22 mouse cellular contexts compared by ENCODE assay signal in genomic region chr9:68798221-68798620, GRCm38 (mm10).
DNase-seq lines count a peak whose midpoint lies in the region; ATAC-seq and TF ChIP-seq lines count a peak whose summit lies in the region.
"Had no signal": no experiment of that assay in that cellular context is flagged by ENCODE, and none has a peak within 500 bp of the region (broad histone marks: within the 10 kb centered on the region; RNA-seq: fewer than 3 reads in every experiment).

No protein-coding gene starts in this region.

- no peak for TF ChIP-seq CTCF in ES-Bruce4 (IDR thresholded peaks at IDR 0.05; ENCODE audit: low read depth, low read length)
- TF ChIP-seq CTCF in midbrain, postnatal 0 days (IDR thresholded peaks at IDR 0.05): no peak

- peaks cover 16% of the 10 kb centered on the region for H3K9me3 ChIP-seq in ES-Bruce4 (replicated peaks; ENCODE audit: control insufficient read depth, insufficient read depth, low read length, poor library complexity, severe bottlenecking)
- no peaks in the 10 kb centered on the region for H3K9me3 ChIP-seq in midbrain, postnatal 0 days (ENCODE audit: low read length)
- H3K9me3 ChIP-seq in hindbrain, embryonic 16.5 days (ENCODE audit: control insufficient read depth, low read length): no peaks in the 10 kb centered on the region
- H3K9me3 ChIP-seq: embryonic facial prominence, embryonic 10.5 days; embryonic facial prominence, embryonic 12.5 days; forebrain, embryonic 13.5 days; forebrain, embryonic 15.5 days had no signal

- no peak for ATAC-seq in midbrain, postnatal 0 days (ENCODE audit: low FRiP score)
- ATAC-seq in hindbrain, embryonic 16.5 days: no peak
- ATAC-seq: Patski had no signal

- H3K36me3 ChIP-seq in ES-Bruce4 (ENCODE audit: control insufficient read depth, insufficient read depth, low read length, poor library complexity, severe bottlenecking): no peaks in the 10 kb centered on the region
- H3K36me3 ChIP-seq in midbrain, postnatal 0 days (ENCODE audit: insufficient read depth, low read length): no peaks in the 10 kb centered on the region
- H3K36me3 ChIP-seq in hindbrain, embryonic 16.5 days (ENCODE audit: control insufficient read depth, insufficient read depth, low read length): no peaks in the 10 kb centered on the region
- H3K36me3 ChIP-seq: embryonic facial prominence, embryonic 10.5 days; embryonic facial prominence, embryonic 12.5 days; forebrain, embryonic 15.5 days; G1E had no signal

- H3K4me1 ChIP-seq in ES-Bruce4 (ENCODE audit: control insufficient read depth, insufficient read depth, low read length): no peaks in the 10 kb centered on the region
- no peaks in the 10 kb centered on the region for H3K4me1 ChIP-seq in midbrain, postnatal 0 days (ENCODE audit: insufficient read depth, low read length)
- no peaks in the 10 kb centered on the region for H3K4me1 ChIP-seq in hindbrain, embryonic 16.5 days (ENCODE audit: control insufficient read depth, insufficient read depth, low read depth, low read length)
- H3K4me1 ChIP-seq: forebrain, embryonic 15.5 days had no signal

- 0 out of 2 replicates have a peak overlapping the region, but pooled peaks have one; percentile 66 for H3K27ac ChIP-seq in ES-Bruce4 (ENCODE audit: insufficient read depth, low read length)
- no peak overlapping the region for H3K27ac ChIP-seq in midbrain, postnatal 0 days (ENCODE audit: low read depth, low read length)
- H3K27ac ChIP-seq in hindbrain, embryonic 16.5 days (ENCODE audit: low read depth, low read length): no peak overlapping the region
- H3K27ac ChIP-seq: embryonic facial prominence, embryonic 10.5 days; embryonic facial prominence, embryonic 12.5 days; forebrain, embryonic 13.5 days; forebrain, embryonic 15.5 days had no signal

- no peak overlapping the region for H3K9ac ChIP-seq in ES-Bruce4 (ENCODE audit: low read depth, poor library complexity, severe bottlenecking)
- no peak overlapping the region for H3K9ac ChIP-seq in midbrain, postnatal 0 days (replicated peaks; ENCODE audit: low read length, poor library complexity, severe bottlenecking)
- H3K9ac ChIP-seq in hindbrain, embryonic 16.5 days (ENCODE audit: low read depth, low read length): no peak overlapping the region
- H3K9ac ChIP-seq: embryonic facial prominence, embryonic 12.5 days; forebrain, embryonic 13.5 days; forebrain, embryonic 15.5 days; forebrain, postnatal 0 days had no signal

- H3K4me2 ChIP-seq in midbrain, postnatal 0 days (ENCODE audit: low read depth, low read length, poor library complexity, severe bottlenecking): no peak overlapping the region
- H3K4me2 ChIP-seq in hindbrain, embryonic 16.5 days (ENCODE audit: low read length): no peak overlapping the region
- H3K4me2 ChIP-seq: embryonic facial prominence, embryonic 12.5 days; forebrain, embryonic 13.5 days; forebrain, embryonic 15.5 days had no signal

- H3K4me3 ChIP-seq in ES-Bruce4 (ENCODE audit: low read depth, low read length): no peak overlapping the region
- H3K4me3 ChIP-seq in midbrain, postnatal 0 days (ENCODE audit: low read depth, low read length): no peak overlapping the region
- no peak overlapping the region for H3K4me3 ChIP-seq in hindbrain, embryonic 16.5 days (ENCODE audit: low read length)
- H3K4me3 ChIP-seq: embryonic facial prominence, embryonic 10.5 days; embryonic facial prominence, embryonic 12.5 days; forebrain, embryonic 13.5 days; forebrain, embryonic 15.5 days had no signal

- TF ChIP-seq EP300 in ES-Bruce4 (IDR thresholded peaks at IDR 0.05; ENCODE audit: insufficient read depth, low read depth, low read length): peak; percentile 32; the same call in 1 of the 2 replicates

- WGBS in midbrain, postnatal 0 days: 85% methylated on average over 4 of the region's 4 CpGs
- WGBS in hindbrain, embryonic 16.5 days: 97% methylated on average over 4 of the region's 4 CpGs

- DNase-seq in ES-CJ7 (ENCODE audit: low read depth, low spot score): peak; percentile 79
- DNase-seq in R1 (ENCODE audit: low read depth, low spot score): peak; percentile 77
- DNase-seq in ZHBTc4 (ENCODE audit: low read depth, low spot score): peak; percentile 88
- no peak for DNase-seq in midbrain, postnatal 0 days (ENCODE audit: low spot score)
- no peak for DNase-seq in heart, adult 11 months
- DNase-seq: adrenal gland, adult 2 months; adrenal gland, postnatal 14 days; adrenal gland, postnatal 36 days; cerebellum, adult 11-12 months; cerebellum, adult 2 months; cerebellum, adult 9-10 months; cerebellum, postnatal 10 days; cerebellum, postnatal 25 days; forebrain, postnatal 0 days had no signal

- no peaks in the 10 kb centered on the region for H3K27me3 ChIP-seq in ES-Bruce4 (ENCODE audit: control insufficient read depth, insufficient read depth, low read length, poor library complexity, severe bottlenecking)
- H3K27me3 ChIP-seq in midbrain, postnatal 0 days (ENCODE audit: insufficient read depth, low read length): no peaks in the 10 kb centered on the region
- H3K27me3 ChIP-seq in hindbrain, embryonic 16.5 days (replicated peaks; ENCODE audit: control insufficient read depth, insufficient read depth, low read length): no peaks in the 10 kb centered on the region
- H3K27me3 ChIP-seq: embryonic facial prominence, embryonic 12.5 days had no signal

- TF ChIP-seq POLR2A in ES-Bruce4 (IDR thresholded peaks at IDR 0.05; ENCODE audit: insufficient read depth, low read length): no peak

Comparison
In these comparisons a context has a peak if more than half of its experiments do, and no peak if none do; other contexts are left out.
1. DNase-seq: peak in ES-CJ7 (single experiment), R1 (single experiment) and ZHBTc4 (single experiment); none in midbrain, postnatal 0 days (single experiment) and heart, adult 11 months (single experiment).